Mouse (Mus musculus): ENCODE measurements around the gene Cyp4f18.

DNA sequence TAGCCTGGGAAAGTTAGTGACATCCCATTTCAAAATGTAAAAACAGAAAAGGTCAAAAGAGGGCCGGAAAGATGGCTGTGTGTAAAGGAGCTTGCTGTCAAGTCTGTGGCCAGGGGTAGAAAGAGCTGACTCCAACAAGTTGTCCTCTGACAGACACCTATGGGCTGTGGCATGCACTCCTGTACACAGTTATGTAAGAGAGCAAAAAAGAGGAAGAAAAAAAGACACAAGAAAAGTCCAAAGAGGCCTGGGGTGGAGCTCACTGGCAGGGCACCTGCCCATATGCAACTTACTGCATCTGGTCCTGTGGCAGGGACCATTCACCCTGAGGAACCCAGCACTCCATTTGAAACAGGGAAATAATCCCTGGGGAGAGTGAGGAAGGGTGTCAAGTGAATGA lies 33.1 kb upstream of the Cyp4f18 start:
- TF ChIP-seq CTCF (IDR thresholded peaks at IDR 0.05; ENCODE audit: extremely low read depth, insufficient read length, insufficient replicate concordance, low read depth, low read length), result no peak
- TF ChIP-seq POLR2A (IDR thresholded peaks at IDR 0.05; ENCODE audit: low read depth, low read length), result no peak

All from small intestine, adult 2 months (tissue).